Mouse (Mus musculus) frontal cortex, postnatal 14 days (tissue): Measurements from ENCODE around the gene Mfsd10.

Experiments
- DNase-seq, 2 experiments: peaks; one replicate each; pipeline ENCODE4 v3.0.0; 2022; ENCODE audit warnings: low spot score in 2 of 2

The Mfsd10 gene

GRCm38 (mm10) chr5:34636481-34637287 lies at the start of gene Mfsd10:
Gene Mfsd10, minus strand, starts transcription at chr5:34637212.
- DNase-seq = peak; percentile 70 to 79

GRCm38 (mm10) chr5:34670280-34670679 lies 33.3 kb upstream of the Mfsd10 start:
- no peak for DNase-seq

GRCm38 (mm10) chr5:34669493-34669892 lies 32.5 kb upstream of the Mfsd10 start:
- no peak for DNase-seq

- DNase-seq = no peak
Measured at GRCm38 (mm10) chr5:34663231-34663630, 26.2 kb upstream of the Mfsd10 start.

- DNase-seq = no peak
Measured at GRCm38 (mm10) chr5:34661909-34662308, 24.9 kb upstream of the Mfsd10 start.

GRCm38 (mm10) chr5:34660591-34661130 lies 23.6 kb upstream of the Mfsd10 start:
- no peak for DNase-seq

- DNase-seq = peak; percentile 98 to 100
Measured at GRCm38 (mm10) chr5:34659686-34660590, 22.9 kb upstream of the Mfsd10 start, which contains the start of the genes Nop14 and Grk4. Gene Nop14, minus strand, starts transcription at chr5:34660148. Gene Grk4, plus strand, starts transcription at chr5:34660379.

GRCm38 (mm10) chr5:34657556-34657955 lies 20.5 kb upstream of the Mfsd10 start:
- no peak for DNase-seq

GRCm38 (mm10) chr5:34654881-34655280 lies 17.9 kb upstream of the Mfsd10 start:
- DNase-seq = no peak

GRCm38 (mm10) chr5:34652961-34653360 lies 15.9 kb upstream of the Mfsd10 start:
- DNase-seq = no peak

GRCm38 (mm10) chr5:34647581-34647980 lies 10.6 kb upstream of the Mfsd10 start:
- DNase-seq = peak in 1 of 2 experiments; percentile 44

GRCm38 (mm10) chr5:34642932-34643331 lies 5.9 kb upstream of the Mfsd10 start:
- no peak for DNase-seq

GRCm38 (mm10) chr5:34641991-34642390 lies 5.0 kb upstream of the Mfsd10 start:
- DNase-seq = no peak

- DNase-seq = no peak
Measured at GRCm38 (mm10) chr5:34637591-34638156, 662 bp upstream of the Mfsd10 start.

GRCm38 (mm10) chr5:34635665-34636192 lies 1.3 kb downstream of the Mfsd10 start:
- no peak for DNase-seq

- DNase-seq = no peak
Measured at GRCm38 (mm10) chr5:34634746-34635400, 2.1 kb downstream of the Mfsd10 start.

GRCm38 (mm10) chr5:34633641-34634040 lies 3.4 kb downstream of the Mfsd10 start:
- DNase-seq = no peak

GRCm38 (mm10) chr5:34632996-34633395 lies 4.0 kb downstream of the Mfsd10 start:
- no peak for DNase-seq

- DNase-seq = no peak
Measured at GRCm38 (mm10) chr5:34609966-34610365, 27.0 kb downstream of the Mfsd10 start.

- no peak for DNase-seq
Measured at GRCm38 (mm10) chr5:34608226-34608625, 28.8 kb downstream of the Mfsd10 start.
